Mouse (Mus musculus) cerebellum, adult 2 months (tissue): ENCODE measurements around the gene Mrgprg.

Experiments
- CTCF ChIP-seq: fragments of 200-500 bp; IDR thresholded peaks from 2 replicates; pipeline ENCODE4 v1.5.1; 2011; ENCODE audit warnings: low read depth, mild to moderate bottlenecking, control low read depth, low read length, moderate library complexity, borderline replicate concordance; ENCODE audit not compliant: insufficient read depth
- POLR2A ChIP-seq: fragments of 200-500 bp; IDR thresholded peaks from 2 replicates; pipeline ENCODE4 v1.6.1; 2011; ENCODE audit warnings: low read length, control low read depth, borderline replicate concordance; ENCODE audit not compliant: insufficient read depth

- TF ChIP-seq POLR2A: no peak
- TF ChIP-seq CTCF: peak; percentile 55
These were observed 26.3 kb upstream of the Mrgprg start for GRCm38 (mm10) chr7:143793121-143793520.
